Mouse (Mus musculus): ENCODE results near the gene Rbpj.
"Not testable (repeated sequence)": the region's sequence is repeated elsewhere in the genome, so short reads cannot be mapped to it uniquely, and the experiment has no call there.

Gene Rbpj

GRCm38 (mm10) chr5:53656596-53656995 is 190.6 kb downstream of the Rbpj start:
- no peak for ATAC-seq (ENCODE audit: insufficient number of reproducible peaks, low FRiP score, low TSS enrichment)

GRCm38 (mm10) chr5:53657925-53658324 is 192.0 kb downstream of the Rbpj start:
- peak; percentile 45; the same call in 1 of the 2 replicates for ATAC-seq (ENCODE audit: insufficient number of reproducible peaks, low FRiP score, low TSS enrichment)

- ATAC-seq (ENCODE audit: insufficient number of reproducible peaks, low FRiP score, low TSS enrichment) = no peak
Observed at GRCm38 (mm10) chr5:53661508-53661907, 195.6 kb downstream of the Rbpj start.

- ATAC-seq (ENCODE audit: insufficient number of reproducible peaks, low FRiP score, low TSS enrichment) = no peak
Observed at GRCm38 (mm10) chr5:53662413-53662812, 196.5 kb downstream of the Rbpj start.

GRCm38 (mm10) chr5:53663665-53664064 is 197.7 kb downstream of the Rbpj start:
- ATAC-seq (ENCODE audit: insufficient number of reproducible peaks, low FRiP score, low TSS enrichment) = no peak

GRCm38 (mm10) chr5:53668021-53668420 is 202.1 kb downstream of the Rbpj start:
- ATAC-seq (ENCODE audit: insufficient number of reproducible peaks, low FRiP score, low TSS enrichment) = no peak

- no peak for ATAC-seq (ENCODE audit: insufficient number of reproducible peaks, low FRiP score, low TSS enrichment)
Observed at GRCm38 (mm10) chr5:53670321-53670938, 204.5 kb downstream of the Rbpj start.

- no peak for ATAC-seq (ENCODE audit: insufficient number of reproducible peaks, low FRiP score, low TSS enrichment)
Observed at GRCm38 (mm10) chr5:53671507-53671906, 205.6 kb downstream of the Rbpj start.

- peak; percentile 70 for ATAC-seq (ENCODE audit: insufficient number of reproducible peaks, low FRiP score, low TSS enrichment)
Observed at GRCm38 (mm10) chr5:53672352-53672751, 206.4 kb downstream of the Rbpj start.

GRCm38 (mm10) chr5:53673493-53674150 is 207.7 kb downstream of the Rbpj start:
- ATAC-seq (ENCODE audit: insufficient number of reproducible peaks, low FRiP score, low TSS enrichment) = not testable (repeated sequence)

GRCm38 (mm10) chr5:53676671-53677070 is 210.7 kb downstream of the Rbpj start:
- ATAC-seq (ENCODE audit: insufficient number of reproducible peaks, low FRiP score, low TSS enrichment) = no peak

GRCm38 (mm10) chr5:53678036-53678767 is 212.2 kb downstream of the Rbpj start:
- ATAC-seq (ENCODE audit: insufficient number of reproducible peaks, low FRiP score, low TSS enrichment) = no peak

- ATAC-seq (ENCODE audit: insufficient number of reproducible peaks, low FRiP score, low TSS enrichment) = no peak
Observed at GRCm38 (mm10) chr5:53679651-53680050, 213.7 kb downstream of the Rbpj start.

- ATAC-seq (ENCODE audit: insufficient number of reproducible peaks, low FRiP score, low TSS enrichment) = no peak
Observed at GRCm38 (mm10) chr5:53683916-53684315, 218.0 kb downstream of the Rbpj start.

GRCm38 (mm10) chr5:53684417-53684816 is 218.5 kb downstream of the Rbpj start:
- no peak for ATAC-seq (ENCODE audit: insufficient number of reproducible peaks, low FRiP score, low TSS enrichment)

- ATAC-seq (ENCODE audit: insufficient number of reproducible peaks, low FRiP score, low TSS enrichment) = no peak
Observed at GRCm38 (mm10) chr5:53685623-53686022, 219.7 kb downstream of the Rbpj start.

GRCm38 (mm10) chr5:53686379-53686778 is 220.4 kb downstream of the Rbpj start:
- ATAC-seq (ENCODE audit: insufficient number of reproducible peaks, low FRiP score, low TSS enrichment) = no peak

- ATAC-seq (ENCODE audit: insufficient number of reproducible peaks, low FRiP score, low TSS enrichment) = no peak
Observed at GRCm38 (mm10) chr5:53688326-53688725, 222.4 kb downstream of the Rbpj start.

- no peak for ATAC-seq (ENCODE audit: insufficient number of reproducible peaks, low FRiP score, low TSS enrichment)
Observed at GRCm38 (mm10) chr5:53691577-53691976, 225.6 kb downstream of the Rbpj start.

- no peak for ATAC-seq (ENCODE audit: insufficient number of reproducible peaks, low FRiP score, low TSS enrichment)
Observed at GRCm38 (mm10) chr5:53692100-53692499, 226.1 kb downstream of the Rbpj start.

- no peak for ATAC-seq (ENCODE audit: insufficient number of reproducible peaks, low FRiP score, low TSS enrichment)
Observed at GRCm38 (mm10) chr5:53692662-53693061, 226.7 kb downstream of the Rbpj start.
